Mouse (Mus musculus): ENCODE data around the gene Khsrp. TPM values are rescaled to one million over a fixed set of nuclear protein-coding genes. Genes with fewer than 3 reads are reported as not detected.

Gene Khsrp
- polyA plus RNA-seq, 1 experiment, result 49.7 TPM

- Histone ChIP-seq H3K4me3 (ENCODE audit: insufficient read depth, low read depth, low read length) (no peak overlapping the region), H3K27ac (ENCODE audit: insufficient read depth, low read depth, low read length) (no peak overlapping the region), H3K36me3 (ENCODE audit: control insufficient read depth, insufficient read depth, low read length) (no peaks in the 10 kb centered on the region), H3K4me1 (ENCODE audit: control insufficient read depth, insufficient read depth, low read length) (no peaks in the 10 kb centered on the region), H3K27me3 (replicated peaks; ENCODE audit: control insufficient read depth, insufficient read depth, low read length) (no peaks in the 10 kb centered on the region)
- TF ChIP-seq CTCF (conservative IDR thresholded peaks at IDR 0.05; ENCODE audit: insufficient read depth, insufficient read length, low read depth, low read length) (no peak), POLR2A (IDR thresholded peaks at IDR 0.05; ENCODE audit: low read depth, low read length) (no peak)
- 51% methylated on average over 7 of the region's 7 CpGs for WGBS
- no peak for DNase-seq
Measured at GRCm38 (mm10) chr17:56981049-56981448, 50.3 kb downstream of the Khsrp start.

- H3K27ac ChIP-seq (ENCODE audit: insufficient read depth, low read depth, low read length), result no peak overlapping the region
- TF ChIP-seq CTCF (conservative IDR thresholded peaks at IDR 0.05; ENCODE audit: insufficient read depth, insufficient read length, low read depth, low read length), result no peak
- TF ChIP-seq POLR2A (IDR thresholded peaks at IDR 0.05; ENCODE audit: low read depth, low read length), result no peak
- H3K4me1 ChIP-seq (ENCODE audit: control insufficient read depth, insufficient read depth, low read length), result no peaks in the 10 kb centered on the region
- H3K36me3 ChIP-seq (ENCODE audit: control insufficient read depth, insufficient read depth, low read length), result no peaks in the 10 kb centered on the region
- 30% methylated on average over 7 of the region's 8 CpGs for WGBS
- no peak for DNase-seq
- no peaks in the 10 kb centered on the region for H3K27me3 ChIP-seq (replicated peaks; ENCODE audit: control insufficient read depth, insufficient read depth, low read length)
- H3K4me3 ChIP-seq (ENCODE audit: insufficient read depth, low read depth, low read length), result no peak overlapping the region
Measured at GRCm38 (mm10) chr17:56979524-56979923, 51.8 kb downstream of the Khsrp start.

GRCm38 (mm10) chr17:56976531-56977390 is 54.6 kb downstream of the Khsrp start:
- no peaks in the 10 kb centered on the region for H3K27me3 ChIP-seq (replicated peaks; ENCODE audit: control insufficient read depth, insufficient read depth, low read length)
- H3K4me1 ChIP-seq (ENCODE audit: control insufficient read depth, insufficient read depth, low read length), result no peaks in the 10 kb centered on the region
- DNase-seq, result no peak
- H3K4me3 ChIP-seq (ENCODE audit: insufficient read depth, low read depth, low read length), result no peak overlapping the region
- no peaks in the 10 kb centered on the region for H3K36me3 ChIP-seq (ENCODE audit: control insufficient read depth, insufficient read depth, low read length)
- H3K27ac ChIP-seq (ENCODE audit: insufficient read depth, low read depth, low read length), result no peak overlapping the region
- TF ChIP-seq CTCF (conservative IDR thresholded peaks at IDR 0.05; ENCODE audit: insufficient read depth, insufficient read length, low read depth, low read length), result no peak
- no peak for TF ChIP-seq POLR2A (IDR thresholded peaks at IDR 0.05; ENCODE audit: low read depth, low read length)
- WGBS, result 70% methylated on average over 8 of the region's 8 CpGs

- Histone ChIP-seq H3K27me3 (replicated peaks; ENCODE audit: control insufficient read depth, insufficient read depth, low read length) (no peaks in the 10 kb centered on the region), H3K4me3 (ENCODE audit: insufficient read depth, low read depth, low read length) (no peak overlapping the region), H3K4me1 (ENCODE audit: control insufficient read depth, insufficient read depth, low read length) (no peaks in the 10 kb centered on the region), H3K36me3 (ENCODE audit: control insufficient read depth, insufficient read depth, low read length) (no peaks in the 10 kb centered on the region), H3K27ac (ENCODE audit: insufficient read depth, low read depth, low read length) (no peak overlapping the region)
- WGBS, result 80% methylated on average over 3 of the region's 3 CpGs
- DNase-seq, result no peak
- TF ChIP-seq CTCF (conservative IDR thresholded peaks at IDR 0.05; ENCODE audit: insufficient read depth, insufficient read length, low read depth, low read length) (no peak), POLR2A (IDR thresholded peaks at IDR 0.05; ENCODE audit: low read depth, low read length) (no peak)
Measured at GRCm38 (mm10) chr17:56975391-56975790, 55.9 kb downstream of the Khsrp start.

GRCm38 (mm10) chr17:56974708-56975240 is 56.5 kb downstream of the Khsrp start:
- no peak overlapping the region for H3K27ac ChIP-seq (ENCODE audit: insufficient read depth, low read depth, low read length)
- 74% methylated on average over 5 of the region's 5 CpGs for WGBS

GRCm38 (mm10) chr17:56973956-56974707 is 57.2 kb downstream of the Khsrp start:
- WGBS, result 72% methylated on average over 13 of the region's 14 CpGs
- Histone ChIP-seq H3K4me3 (ENCODE audit: insufficient read depth, low read depth, low read length) (no peak overlapping the region), H3K27me3 (replicated peaks; ENCODE audit: control insufficient read depth, insufficient read depth, low read length) (no peaks in the 10 kb centered on the region), H3K4me1 (ENCODE audit: control insufficient read depth, insufficient read depth, low read length) (no peaks in the 10 kb centered on the region), H3K27ac (ENCODE audit: insufficient read depth, low read depth, low read length) (no peak overlapping the region), H3K36me3 (ENCODE audit: control insufficient read depth, insufficient read depth, low read length) (no peaks in the 10 kb centered on the region)
- DNase-seq, result no peak
- TF ChIP-seq POLR2A (IDR thresholded peaks at IDR 0.05; ENCODE audit: low read depth, low read length), result no peak
- TF ChIP-seq CTCF (conservative IDR thresholded peaks at IDR 0.05; ENCODE audit: insufficient read depth, insufficient read length, low read depth, low read length), result no peak

More at GRCm38 (mm10) chr17:56974708-56975240, 56.5 kb downstream of the Khsrp start:
- TF ChIP-seq CTCF (conservative IDR thresholded peaks at IDR 0.05; ENCODE audit: insufficient read depth, insufficient read length, low read depth, low read length) (no peak), POLR2A (IDR thresholded peaks at IDR 0.05; ENCODE audit: low read depth, low read length) (no peak)
- Histone ChIP-seq H3K27me3 (replicated peaks; ENCODE audit: control insufficient read depth, insufficient read depth, low read length) (no peaks in the 10 kb centered on the region), H3K36me3 (ENCODE audit: control insufficient read depth, insufficient read depth, low read length) (no peaks in the 10 kb centered on the region), H3K4me1 (ENCODE audit: control insufficient read depth, insufficient read depth, low read length) (no peaks in the 10 kb centered on the region), H3K4me3 (ENCODE audit: insufficient read depth, low read depth, low read length) (no peak overlapping the region)
- no peak for DNase-seq

Other genes with a start within 250 kb of the Khsrp start
- 4.8 and 6.2 TPM in 2 replicates for gene Rfx2, start 200.5 kb downstream of the Khsrp start, polyA plus RNA-seq (2012; rRNA removed)
- 0.05 TPM in 2 replicates for gene Acsbg2, start 157.1 kb downstream of the Khsrp start, polyA plus RNA-seq (2012; rRNA removed)
- gene 1700061G19Rik, start 156.0 kb downstream of the Khsrp start, polyA plus RNA-seq (2012; rRNA removed), result 0.03 and 0.07 TPM in 2 replicates
- 30.1 and 37.9 TPM in 2 replicates for gene Mllt1, start 96.1 kb downstream of the Khsrp start, polyA plus RNA-seq (2012; rRNA removed)
- gene Acer1, start 49.4 kb downstream of the Khsrp start, polyA plus RNA-seq (2012; rRNA removed), result not detected in 2 replicates
- gene Clpp, start 41.2 kb downstream of the Khsrp start, polyA plus RNA-seq (2012; rRNA removed), result 245 and 276 TPM in 2 replicates
- gene Alkbh7, start 34.2 kb downstream of the Khsrp start, polyA plus RNA-seq (2012; rRNA removed), result 54.4 and 59.2 TPM in 2 replicates
- gene Pspn, start 31.5 kb downstream of the Khsrp start, polyA plus RNA-seq (2012; rRNA removed), result not detected in 2 replicates
- 22.0 and 25.1 TPM in 2 replicates for gene Gtf2f1, start 20.2 kb downstream of the Khsrp start, polyA plus RNA-seq (2012; rRNA removed)
- gene Gm17949, start 20.1 kb downstream of the Khsrp start, polyA plus RNA-seq (2012; rRNA removed), result 0.11 and 0.15 TPM in 2 replicates
- 0.13 TPM in 1 of 2 replicates, not detected in the other for gene Slc25a41, start 10.1 kb upstream of the Khsrp start, polyA plus RNA-seq (2012; rRNA removed)
- gene Crb3, start 27.6 kb upstream of the Khsrp start, polyA plus RNA-seq (2012; rRNA removed), result 110 and 124 TPM in 2 replicates
- gene Slc25a23, start 28.3 kb upstream of the Khsrp start, polyA plus RNA-seq (2012; rRNA removed), result 121 and 124 TPM in 2 replicates
- 2.0 and 4.9 TPM in 2 replicates for gene Dennd1c, start 47.0 kb upstream of the Khsrp start, polyA plus RNA-seq (2012; rRNA removed)
- gene Tubb4a, start 56.3 kb upstream of the Khsrp start, polyA plus RNA-seq (2012; rRNA removed), result 2.1 and 2.9 TPM in 2 replicates
- 1.6 and 2.5 TPM in 2 replicates for gene Tnfsf9, start 73.8 kb upstream of the Khsrp start, polyA plus RNA-seq (2012; rRNA removed)
- 0.13 TPM in 1 of 2 replicates, not detected in the other for gene Cd70, start 118.3 kb upstream of the Khsrp start, polyA plus RNA-seq (2012; rRNA removed)
- 0.35 and 0.44 TPM in 2 replicates for gene Tnfsf14, start 162.7 kb upstream of the Khsrp start, polyA plus RNA-seq (2012; rRNA removed)
- 51.5 and 69.4 TPM in 2 replicates for gene C3, start 196.6 kb upstream of the Khsrp start, polyA plus RNA-seq (2012; rRNA removed)
- gene Gpr108, start 216.9 kb upstream of the Khsrp start, polyA plus RNA-seq (2012; rRNA removed), result 36.7 and 39.6 TPM in 2 replicates
- 30.4 and 35.6 TPM in 2 replicates for gene Trip10, start 217.9 kb upstream of the Khsrp start, polyA plus RNA-seq (2012; rRNA removed)
- gene Vav1, start 247.6 kb upstream of the Khsrp start, polyA plus RNA-seq (2012; rRNA removed), result 1.1 and 3.4 TPM in 2 replicates

All from kidney, adult 2 months (tissue).